Mouse (Mus musculus) thymus, postnatal 36 days (tissue): ENCODE measurements at regions not wholly inside any gene's neighbourhood (a gene's known extent, or its start where the extent isn't known, plus 50 kb on each side); places are given as distances from the start of the nearest gene placed in this dataset.
A peak's percentile ranks its signal among the peaks of the same experiment; 100 is the strongest.

Source experiments
- DNase-seq, 2 experiments: peaks; one replicate each; pipeline ENCODE4 v3.0.0; 2022; ENCODE audit warnings: mixed read lengths in 2 of 2

GRCm38 (mm10) chr6:135433753-135434152 lies 71.4 kb downstream of the Emp1 start:
- no peak for DNase-seq

- DNase-seq, result no peak
Observed at GRCm38 (mm10) chr6:135436315-135436714, 74.0 kb downstream of the Emp1 start.

GRCm38 (mm10) chr6:135438271-135438670 lies 75.9 kb downstream of the Emp1 start:
- DNase-seq, result no peak

GRCm38 (mm10) chr6:135441126-135441871 lies 79.0 kb downstream of the Emp1 start:
- DNase-seq, result no peak

- peak; percentile 58 to 60 for DNase-seq
Observed at GRCm38 (mm10) chr6:135444661-135445060, 82.3 kb downstream of the Emp1 start.

GRCm38 (mm10) chr6:135445070-135445469 lies 82.7 kb downstream of the Emp1 start:
- no peak for DNase-seq

- no peak for DNase-seq
Observed at GRCm38 (mm10) chr6:135447801-135448200, 85.5 kb downstream of the Emp1 start.

GRCm38 (mm10) chr6:135449228-135449627 lies 86.9 kb downstream of the Emp1 start:
- DNase-seq, result no peak

GRCm38 (mm10) chr6:135450573-135450972 lies 88.2 kb downstream of the Emp1 start:
- peak; percentile 47 to 54 for DNase-seq

GRCm38 (mm10) chr6:135451165-135451797 lies 88.9 kb downstream of the Emp1 start:
- DNase-seq, result no peak

GRCm38 (mm10) chr6:135453041-135453440 lies 90.7 kb downstream of the Emp1 start:
- DNase-seq, result no peak

GRCm38 (mm10) chr6:135472495-135472894 lies 110.2 kb downstream of the Emp1 start:
- DNase-seq, result no peak

- no peak for DNase-seq
Observed at GRCm38 (mm10) chr6:135473146-135473545, 110.8 kb downstream of the Emp1 start.

- no peak for DNase-seq
Observed at GRCm38 (mm10) chr6:135488795-135489194, 126.5 kb downstream of the Emp1 start.

GRCm38 (mm10) chr6:135493983-135494382 lies 131.6 kb downstream of the Emp1 start:
- no peak for DNase-seq

- no peak for DNase-seq
Observed at GRCm38 (mm10) chr6:135495841-135496240, 133.5 kb downstream of the Emp1 start.

GRCm38 (mm10) chr6:135498592-135498991 lies 136.2 kb downstream of the Emp1 start:
- DNase-seq, result no peak

GRCm38 (mm10) chr6:135500381-135500780 lies 138.0 kb downstream of the Emp1 start:
- no peak for DNase-seq

GRCm38 (mm10) chr6:135501791-135502190 lies 139.4 kb downstream of the Emp1 start:
- no peak for DNase-seq

GRCm38 (mm10) chr6:135502405-135502804 lies 140.1 kb downstream of the Emp1 start:
- DNase-seq, result no peak

GRCm38 (mm10) chr6:135518710-135519437 lies 156.5 kb downstream of the Emp1 start:
- DNase-seq, result no peak

- DNase-seq, result no peak
Observed at GRCm38 (mm10) chr6:135519438-135519803, 157.1 kb downstream of the Emp1 start.

GRCm38 (mm10) chr6:135520868-135521267 lies 158.5 kb downstream of the Emp1 start:
- no peak for DNase-seq

GRCm38 (mm10) chr6:135524886-135525285 lies 162.5 kb downstream of the Emp1 start:
- no peak for DNase-seq
